Mouse (Mus musculus) adrenal gland, adult 18-20 months (tissue): ENCODE data around the gene Edaradd. TPM values are rescaled to one million over a fixed set of nuclear protein-coding genes. Genes with fewer than 3 reads are reported as not detected.

Experiments used
- DNase-seq, 2 experiments: peaks; one replicate each; pipeline ENCODE4 v3.0.0; 2021 to 2022; ENCODE audit warnings: low spot score in 2 of 2
- total RNA-seq, 2 experiments: library from RNA; stranded (reverse); gene quantifications; 1 replicate in 1 of 2; 2 replicates in 1 of 2; pipeline ENCODE4 v1.2.3; 2021

Edaradd gene
- total RNA-seq, 2 experiments from 2014 or later = 0.06 to 0.07 TPM

GRCm38 (mm10) chr13:12461730-12462119 is 58.5 kb downstream of the Edaradd start:
- no peak for DNase-seq

GRCm38 (mm10) chr13:12460881-12461729 is 59.1 kb downstream of the Edaradd start:
- DNase-seq = peak; percentile 93 to 95

- DNase-seq = peak; percentile 37 to 49
Observed at GRCm38 (mm10) chr13:12460443-12460842, 59.8 kb downstream of the Edaradd start.

- no peak for DNase-seq
Observed at GRCm38 (mm10) chr13:12456711-12457110, 63.5 kb downstream of the Edaradd start.

- no peak for DNase-seq
Observed at GRCm38 (mm10) chr13:12454686-12455390, 65.4 kb downstream of the Edaradd start.

- no peak for DNase-seq
Observed at GRCm38 (mm10) chr13:12453150-12453549, 67.1 kb downstream of the Edaradd start.

GRCm38 (mm10) chr13:12442008-12442587 is 78.1 kb downstream of the Edaradd start:
- DNase-seq = no peak

- no peak for DNase-seq
Observed at GRCm38 (mm10) chr13:12440813-12441212, 79.4 kb downstream of the Edaradd start.

GRCm38 (mm10) chr13:12439586-12439985 is 80.7 kb downstream of the Edaradd start:
- DNase-seq = no peak

GRCm38 (mm10) chr13:12433843-12434242 is 86.4 kb downstream of the Edaradd start:
- no peak for DNase-seq

- no peak for DNase-seq
Observed at GRCm38 (mm10) chr13:12428556-12428955, 91.7 kb downstream of the Edaradd start.

Other genes with a start within 250 kb of the Edaradd start
- gene Actn2, start 179.7 kb downstream of the Edaradd start, total RNA-seq = 1 to 10 TPM in 1 of 2 experiments, under 1 TPM in 1; 0.70 to 3.7 TPM
- 10 to 100 TPM; 43.2 to 49.9 TPM for gene Heatr1, start 125.4 kb downstream of the Edaradd start, total RNA-seq
- gene Lgals8, start 55.5 kb downstream of the Edaradd start, total RNA-seq = 10 to 100 TPM; 65.8 to 74.2 TPM
- 10 to 100 TPM; 14.3 to 17.4 TPM for gene Ero1lb, start 45.4 kb upstream of the Edaradd start, total RNA-seq